Mouse (Mus musculus): Measurements from ENCODE around the gene Fam19a3. TPM values are rescaled to one million over a fixed set of nuclear protein-coding genes. Genes with fewer than 3 reads are reported as not detected.
"Not testable (repeated sequence)": the region's sequence is repeated elsewhere in the genome, so short reads cannot be mapped to it uniquely, and the experiment has no call there.

Fam19a3 gene
- total RNA-seq, 2 experiments from 2014 or later: 2.2 to 2.6 TPM

DNA sequence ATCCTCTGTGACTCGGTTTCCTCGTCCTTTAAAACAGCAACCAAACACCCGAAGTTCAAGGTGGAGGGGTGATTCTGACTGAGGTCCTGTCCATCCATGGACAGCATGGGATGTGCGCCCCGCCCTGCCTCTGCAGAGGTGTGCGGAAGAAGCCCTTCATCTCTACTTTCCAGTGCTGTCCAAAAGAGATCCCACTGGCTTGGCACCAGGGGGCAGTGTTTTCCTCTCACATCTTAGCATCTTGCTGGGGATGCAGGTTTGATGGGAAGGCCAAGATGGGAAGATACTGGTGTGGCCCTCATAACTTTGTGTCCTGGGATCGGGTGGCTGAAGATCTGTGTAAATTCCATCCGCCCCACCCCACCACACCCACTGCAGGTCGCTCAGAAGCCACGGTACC is 11.6 kb downstream of the Fam19a3 start:
- intact Hi-C loops (cut with DNase I): no loop called here
- DNase-seq: peak; percentile 48 to 69

DNA sequence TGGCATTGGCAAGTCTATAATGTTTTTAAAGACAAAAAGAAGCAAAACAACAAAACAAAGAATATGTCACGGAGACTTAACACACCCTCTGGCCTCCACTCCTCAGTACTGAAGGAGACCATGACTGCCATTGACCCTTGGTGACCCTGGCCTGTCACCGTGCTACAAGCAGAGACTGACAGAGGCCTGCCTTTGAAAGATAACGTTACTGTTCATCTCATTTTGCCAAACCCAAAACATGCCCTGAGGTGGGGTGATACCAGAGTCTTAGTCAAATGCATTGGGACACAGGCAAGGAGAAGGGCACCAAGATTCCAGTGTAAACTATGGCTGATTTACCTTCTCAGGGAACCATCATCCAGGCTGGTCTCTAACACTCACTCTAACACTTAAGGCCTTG is 12.5 kb downstream of the Fam19a3 start:
- DNase-seq: no peak
- intact Hi-C loops (cut with DNase I): no loop called here

DNA sequence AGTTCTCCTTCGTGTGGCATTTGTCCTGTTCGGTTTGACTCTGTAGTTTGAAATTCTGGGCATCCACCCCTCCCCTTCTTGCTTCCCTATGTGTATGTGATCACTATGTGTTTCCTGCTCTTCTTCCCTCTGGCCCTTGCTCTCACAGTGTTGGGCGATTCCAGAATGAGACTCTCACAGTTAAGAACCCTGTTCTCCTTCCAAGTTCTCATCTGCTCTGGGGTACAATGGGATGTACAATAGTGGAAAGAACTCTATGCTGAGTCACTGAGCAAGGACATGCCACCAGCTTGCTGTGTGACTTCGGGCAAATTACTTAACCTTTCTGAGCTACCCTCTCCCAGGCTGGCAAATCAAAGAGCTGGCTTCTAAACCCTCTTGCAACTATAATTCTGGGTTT is 13.9 kb downstream of the Fam19a3 start:
- DNase-seq: no peak
- intact Hi-C loops (cut with DNase I): no loop called here

DNA sequence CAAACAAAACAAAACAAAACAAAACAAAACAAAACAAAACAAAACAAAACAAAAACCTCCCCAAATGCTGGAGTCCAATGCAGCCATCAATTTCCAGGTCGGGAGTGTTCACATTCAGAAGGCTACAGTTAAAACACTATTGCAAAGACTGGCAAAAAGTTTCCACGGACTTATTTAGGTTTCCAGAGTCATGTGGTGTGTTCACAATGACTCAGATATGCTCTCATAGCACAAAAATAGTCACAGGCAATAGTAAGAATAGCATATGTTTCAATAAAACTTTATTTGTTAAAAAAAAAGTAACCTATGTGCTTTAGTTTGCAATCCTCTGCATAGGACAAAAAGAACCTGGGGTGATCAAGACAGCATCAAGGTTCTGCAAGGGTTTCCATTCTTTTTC is 14.5 kb downstream of the Fam19a3 start:
- DNase-seq: no peak
- intact Hi-C loops (cut with DNase I): no loop called here

DNA sequence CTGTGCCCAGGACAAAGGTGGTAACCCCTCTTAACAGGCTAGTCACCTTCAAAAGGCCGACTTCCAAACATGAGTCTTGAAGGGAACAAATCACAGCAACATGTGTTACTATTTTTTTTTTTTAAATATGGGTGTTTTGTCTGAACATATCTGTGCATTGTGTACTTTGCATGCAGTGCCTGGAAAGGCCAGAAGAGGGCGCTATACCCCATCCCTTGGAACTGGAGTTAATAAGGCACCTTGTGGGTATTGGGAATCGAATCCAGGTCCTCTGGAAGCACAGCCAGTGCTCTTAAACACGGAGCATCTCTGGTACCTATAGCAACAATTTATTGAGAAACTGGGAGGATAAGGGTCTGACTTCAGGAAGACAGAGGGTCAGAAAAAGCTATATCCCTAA is 16.6 kb downstream of the Fam19a3 start:
- DNase-seq: no peak
- intact Hi-C loops (cut with DNase I): no loop called here

DNA sequence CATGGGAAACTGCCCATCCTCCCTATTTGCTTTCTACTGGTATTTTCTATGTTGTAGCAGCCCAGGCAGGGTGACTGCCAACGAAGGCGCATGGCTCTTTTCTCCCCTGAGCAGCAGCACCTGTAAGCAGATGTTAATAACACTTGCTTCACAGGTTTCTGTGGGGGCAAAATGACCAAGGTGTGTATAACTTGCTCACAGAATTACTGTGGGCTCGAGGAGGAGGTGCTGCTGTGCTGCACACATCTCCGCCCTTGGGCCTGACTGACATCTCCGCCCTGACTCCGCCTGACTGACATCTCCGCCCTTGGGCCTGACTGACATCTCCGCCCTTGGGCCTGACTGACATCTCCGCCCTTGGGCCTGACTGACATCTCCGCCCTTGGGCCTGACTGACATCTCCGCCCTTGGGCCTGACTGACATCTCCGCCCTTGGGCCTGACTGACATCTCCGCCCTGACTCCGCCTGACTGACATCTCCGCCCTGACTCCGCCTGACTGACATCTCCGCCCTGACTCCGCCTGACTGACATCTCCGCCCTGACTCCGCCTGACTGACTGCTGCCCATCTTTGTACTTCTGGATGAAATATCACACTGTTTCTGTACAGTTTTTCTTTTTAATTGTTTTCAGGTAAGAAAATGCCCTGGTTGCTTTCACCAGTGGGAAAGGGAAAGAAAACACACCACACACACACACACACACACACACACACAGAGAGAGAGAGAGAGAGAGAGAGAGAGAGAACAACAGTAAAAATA is 19.4 kb downstream of the Fam19a3 start:
- DNase-seq; intact Hi-C loops (cut with DNase I): not testable (repeated sequence)

DNA sequence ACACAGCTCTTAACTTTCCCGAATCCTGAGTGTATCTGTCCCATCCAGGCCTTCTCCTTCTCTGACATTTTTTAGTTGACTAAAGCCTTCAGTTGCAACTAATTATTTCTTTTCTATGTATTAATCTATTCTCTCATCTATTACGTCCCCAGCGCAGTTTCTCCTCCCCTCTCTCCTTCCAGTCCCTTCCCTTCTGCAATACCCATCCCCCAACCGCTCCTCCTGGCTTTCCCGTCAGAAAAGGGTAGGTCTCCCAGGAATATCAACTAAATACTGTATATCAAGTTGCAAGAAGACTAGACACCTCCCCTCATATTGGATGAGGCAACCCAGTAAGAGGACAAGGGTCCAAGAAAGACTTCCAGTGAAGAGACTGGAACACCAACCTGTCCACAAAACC is 22.8 kb downstream of the Fam19a3 start:
- intact Hi-C loops (cut with DNase I): loop anchor here (2.0 kb wide), 1 partner anchor 22 kb away; the partner anchor contains the start of genes Fam19a3 and Ppm1j
- DNase-seq: no peak

DNA sequence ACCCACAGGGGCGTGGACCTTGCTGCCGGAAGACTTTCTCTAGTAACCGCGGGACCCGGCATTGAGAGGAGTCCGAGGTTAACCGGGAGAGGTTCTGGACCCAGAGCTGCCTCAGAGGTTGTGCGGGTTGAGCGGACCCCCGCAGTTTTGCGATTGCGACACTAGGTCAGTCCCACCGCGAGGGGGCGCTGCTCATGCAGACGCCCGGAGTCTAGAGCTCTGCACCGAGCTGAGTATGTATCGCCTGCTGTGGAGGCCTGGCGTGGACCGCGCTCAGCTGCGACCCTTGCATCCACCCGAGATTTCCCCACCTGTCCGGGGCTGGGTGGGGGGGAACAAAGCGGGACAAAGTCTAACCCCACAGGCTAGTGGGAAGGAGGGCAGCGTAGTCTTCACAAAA is 23.2 kb downstream of the Fam19a3 start:
- DNase-seq: peak; percentile 63 to 81
- intact Hi-C loops (cut with DNase I): loop anchor here (2.0 kb wide), 1 partner anchor 22 kb away; the partner anchor contains the start of genes Fam19a3 and Ppm1j

DNA sequence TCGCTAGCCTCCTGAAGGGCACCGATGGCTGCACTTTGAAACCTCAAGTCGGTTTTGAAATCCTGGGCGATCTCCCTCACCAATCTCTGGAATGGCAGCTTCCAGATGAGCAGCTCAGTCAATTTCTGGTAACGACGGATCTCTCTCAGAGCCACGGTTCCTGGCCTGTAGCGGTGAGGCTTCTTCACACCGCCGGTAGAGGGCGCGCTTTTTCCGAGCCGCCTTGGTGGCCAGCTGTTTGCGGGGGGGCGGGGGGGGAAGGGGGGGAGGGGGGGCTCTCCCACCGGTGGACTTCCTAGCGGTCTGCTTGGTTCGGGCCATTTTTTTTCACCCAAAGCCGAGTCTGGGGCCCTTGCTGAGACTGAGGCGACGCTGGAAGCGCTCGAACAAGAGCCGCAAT is 28.8 kb downstream of the Fam19a3 start:
- DNase-seq: peak in 1 of 2 experiments; percentile 39
- intact Hi-C loops (cut with DNase I): not testable (repeated sequence)

DNA sequence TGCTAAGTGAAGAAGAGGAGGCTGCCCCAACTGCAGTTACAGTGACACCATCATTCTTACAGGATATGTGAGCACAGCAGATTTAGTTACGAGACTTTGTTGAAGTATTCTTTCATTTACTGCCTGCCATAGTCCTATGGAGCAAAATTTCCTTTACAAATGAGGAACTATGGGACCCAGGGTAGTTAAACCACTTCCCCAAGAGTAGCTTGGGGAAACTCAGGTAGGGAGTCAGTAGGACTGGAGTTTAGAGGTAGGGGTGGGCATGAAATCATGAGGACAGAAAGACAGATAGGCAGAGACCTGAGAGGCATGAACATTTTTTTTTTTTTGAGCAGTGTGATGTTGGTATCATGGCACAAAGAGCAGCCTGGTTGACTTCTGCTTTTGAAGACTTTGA is 37.8 kb downstream of the Fam19a3 start:
- no peak for DNase-seq
- intact Hi-C loops (cut with DNase I): no loop called here

DNA sequence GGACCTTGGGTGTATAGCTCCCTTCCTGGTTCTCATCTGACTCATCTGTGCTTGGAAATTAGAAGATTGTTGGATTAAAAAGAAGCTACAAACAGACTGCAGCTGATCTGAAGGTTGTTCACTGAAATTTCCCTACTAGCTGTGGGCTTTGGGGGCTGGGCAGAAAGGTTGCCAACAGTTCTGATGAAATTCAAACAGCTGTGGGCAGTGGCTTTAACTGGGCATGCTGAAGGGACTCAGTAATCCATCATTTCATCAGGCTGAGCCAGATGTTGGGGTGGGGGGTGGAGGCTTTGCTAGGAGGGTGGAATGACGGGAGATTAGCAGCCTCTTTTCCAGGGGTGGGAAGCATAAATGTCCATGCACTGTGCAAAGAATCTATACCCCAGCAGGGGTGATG is 38.5 kb downstream of the Fam19a3 start:
- intact Hi-C loops (cut with DNase I): no loop called here
- no peak for DNase-seq

DNA sequence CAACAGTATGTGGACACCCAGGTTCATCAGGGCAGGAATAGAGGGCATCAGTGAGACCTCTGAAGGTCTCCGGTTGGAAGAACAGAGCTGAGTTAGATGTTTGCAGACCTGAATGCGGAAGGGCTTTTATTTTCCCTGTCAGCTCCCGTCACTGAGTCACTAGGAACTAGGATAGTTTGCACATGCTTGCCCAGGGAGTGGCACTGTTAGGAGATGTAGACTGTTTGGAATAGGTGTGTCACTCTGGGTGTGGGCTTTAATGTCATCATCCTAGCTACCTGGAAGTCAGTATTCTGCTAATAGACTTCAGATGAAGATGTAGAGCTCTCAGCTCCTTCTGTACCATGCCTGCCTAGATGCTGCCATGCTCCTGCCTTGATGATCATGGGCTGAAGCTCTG is 39.7 kb downstream of the Fam19a3 start:
- intact Hi-C loops (cut with DNase I): no loop called here
- DNase-seq: no peak

DNA sequence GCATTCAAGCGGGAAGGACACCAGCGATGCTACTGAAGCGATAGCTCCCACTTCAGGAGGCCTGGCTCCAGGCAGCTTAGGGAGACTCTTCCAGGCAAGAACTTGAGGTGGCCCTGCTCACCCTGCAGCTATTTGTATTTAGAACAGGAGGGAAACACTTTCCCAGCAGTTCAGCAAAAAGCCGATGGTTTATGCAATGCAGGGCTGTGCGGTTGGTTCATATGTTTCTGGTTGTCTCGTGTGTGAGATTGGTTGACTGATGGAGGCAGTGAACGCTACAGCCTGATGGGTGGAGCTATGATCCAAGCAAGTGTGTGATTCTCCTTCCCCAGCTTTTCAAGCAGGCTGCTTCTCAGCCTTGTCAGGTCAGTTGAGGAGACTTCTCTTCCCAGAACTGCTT is 47.0 kb downstream of the Fam19a3 start:
- no peak for DNase-seq
- intact Hi-C loops (cut with DNase I): no loop called here

DNA sequence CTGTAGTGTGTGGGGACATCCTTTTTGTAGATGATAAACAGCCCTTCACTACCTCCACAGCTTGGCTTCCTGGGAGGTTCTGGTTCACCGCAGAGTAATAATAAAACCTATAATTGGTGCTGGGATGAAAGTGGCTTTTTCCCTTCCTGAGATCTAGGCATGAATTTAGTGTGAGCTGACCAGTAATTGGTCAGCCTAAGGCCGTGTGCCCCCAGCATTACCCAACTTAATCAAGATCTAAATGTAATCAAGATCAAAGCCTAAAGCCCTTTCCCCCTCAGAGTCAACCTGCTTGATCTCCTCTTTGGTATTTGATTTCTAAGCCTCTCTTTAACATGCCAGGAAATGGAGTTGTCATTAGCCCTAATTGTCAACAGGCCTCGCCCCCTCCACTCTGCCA is 48.7 kb downstream of the Fam19a3 start:
- DNase-seq: no peak
- intact Hi-C loops (cut with DNase I): no loop called here

DNA sequence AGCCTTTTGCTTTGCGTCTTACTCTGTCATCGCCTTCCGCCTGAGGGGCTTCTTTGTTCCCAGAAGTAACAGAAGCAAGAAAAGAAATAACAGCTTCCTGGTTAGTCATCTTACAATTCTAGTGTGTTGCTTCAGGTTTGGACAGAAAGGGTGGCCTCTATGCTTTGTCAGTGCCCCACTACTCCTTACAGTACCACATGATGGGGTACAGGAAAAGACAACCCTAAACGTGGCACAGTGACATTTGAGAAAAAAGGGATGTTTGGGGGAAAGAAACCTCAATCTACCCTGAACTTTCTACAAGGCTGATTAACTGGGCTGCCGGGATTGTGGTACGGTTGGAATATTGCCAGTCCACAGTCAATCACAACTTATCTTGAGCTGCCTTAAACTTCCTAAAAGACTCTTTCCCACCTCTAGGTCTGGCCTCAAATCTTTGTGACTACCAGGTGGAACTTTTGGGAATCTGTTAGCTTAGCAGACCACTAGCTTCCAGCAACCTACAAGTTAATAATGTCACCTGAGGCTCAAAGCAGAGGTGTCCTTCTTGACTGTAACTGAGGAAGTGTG is 52.3 kb downstream of the Fam19a3 start:
- no peak for DNase-seq

More for the DNA sequence above, 52.3 kb downstream of the Fam19a3 start:
- intact Hi-C loops (cut with DNase I): no loop called here

Other genes starting within 250 kb of the Fam19a3 start
- 100 to 1,000 TPM; 173 to 202 TPM for gene Slc16a1, start 143.2 kb downstream of the Fam19a3 start, total RNA-seq (2021)
- gene Ppm1j, start 784 bp downstream of the Fam19a3 start, total RNA-seq (2021): 10 to 100 TPM; 51.9 to 57.2 TPM
- gene Rhoc, start 6.5 kb upstream of the Fam19a3 start, total RNA-seq (2021): 100 to 1,000 TPM; 243 to 255 TPM
- 10 to 100 TPM; 10.3 to 14.6 TPM for gene Mov10, start 36.7 kb upstream of the Fam19a3 start, total RNA-seq (2021)
- 10 to 100 TPM; 21.6 to 22.6 TPM for gene St7l, start 82.2 kb upstream of the Fam19a3 start, total RNA-seq (2021)
- gene Capza1, start 82.7 kb upstream of the Fam19a3 start, total RNA-seq (2021): 10 to 100 TPM; 64.7 to 73.5 TPM
- gene Wnt2b, start 180.1 kb upstream of the Fam19a3 start, total RNA-seq (2021): 1 to 10 TPM in 1 of 2 experiments, under 1 TPM in 1; 0.84 to 2.1 TPM